Mouse (Mus musculus): ENCODE data around the gene Ssc4d. TPM values are rescaled to one million over a fixed set of nuclear protein-coding genes. Genes with fewer than 3 reads are reported as not detected.

Ssc4d gene
- total and polyA plus RNA-seq, 3 experiments: 2.8 to 4.3 (median 3.1) TPM

Other genes with a start within 250 kb of the Ssc4d start
- 10 to 100 TPM; 40.8 to 80.5 TPM for gene Tmem120a, start 230.1 kb downstream of the Ssc4d start, total RNA-seq (2021)
- 60.0 and 87.2 TPM in 2 replicates for gene Tmem120a, start 230.1 kb downstream of the Ssc4d start, polyA plus RNA-seq (2012; rRNA removed)
- under 1 TPM; 0.32 to 0.52 TPM for gene Styxl1, start 196.1 kb downstream of the Ssc4d start, total RNA-seq (2021)
- 0.29 and 0.48 TPM in 2 replicates for gene Styxl1, start 196.1 kb downstream of the Ssc4d start, polyA plus RNA-seq (2012; rRNA removed)
- 100 to 1,000 TPM; 593 to 606 TPM for gene Mdh2, start 196.1 kb downstream of the Ssc4d start, total RNA-seq (2021)
- gene Mdh2, start 196.1 kb downstream of the Ssc4d start, polyA plus RNA-seq (2012; rRNA removed): 1,232 and 1,278 TPM in 2 replicates
- gene Srrm3, start 167.6 kb downstream of the Ssc4d start, total RNA-seq (2021): 1 to 10 TPM; 2.8 to 3.9 TPM
- gene Srrm3, start 167.6 kb downstream of the Ssc4d start, polyA plus RNA-seq (2012; rRNA removed): 3.0 and 3.6 TPM in 2 replicates
- gene Hspb1, start 86.6 kb downstream of the Ssc4d start, total RNA-seq (2021): 100 to 1,000 TPM; 236 to 614 TPM
- gene Hspb1, start 86.6 kb downstream of the Ssc4d start, polyA plus RNA-seq (2012; rRNA removed): 309 and 678 TPM in 2 replicates
- gene Ywhag, start 39.9 kb downstream of the Ssc4d start, total RNA-seq (2021): 100 to 1,000 TPM; 563 to 611 TPM
- 227 and 268 TPM in 2 replicates for gene Ywhag, start 39.9 kb downstream of the Ssc4d start, polyA plus RNA-seq (2012; rRNA removed)
- gene Zp3, start 5.6 kb upstream of the Ssc4d start, total RNA-seq (2021): not detected
- not detected in 2 replicates for gene Zp3, start 5.6 kb upstream of the Ssc4d start, polyA plus RNA-seq (2012; rRNA removed)
- 10 to 100 TPM; 13.6 to 19.0 TPM for gene Dtx2, start 20.3 kb upstream of the Ssc4d start, total RNA-seq (2021)
- gene Dtx2, start 20.3 kb upstream of the Ssc4d start, polyA plus RNA-seq (2012; rRNA removed): 30.1 and 34.3 TPM in 2 replicates
- gene Upk3b, start 64.0 kb upstream of the Ssc4d start, total RNA-seq (2021): 10 to 100 TPM in 1 of 2 experiments, 1 to 10 TPM in 1; 8.8 to 10.8 TPM
- gene Upk3b, start 64.0 kb upstream of the Ssc4d start, polyA plus RNA-seq (2012; rRNA removed): 8.5 and 8.9 TPM in 2 replicates
- under 1 TPM in 1 of 2 experiments, not detected in 1; 0.35 TPM for gene Upk3bl, start 80.0 kb upstream of the Ssc4d start, total RNA-seq (2021)
- gene Upk3bl, start 80.0 kb upstream of the Ssc4d start, polyA plus RNA-seq (2012; rRNA removed): 0.30 TPM in 1 of 2 replicates, not detected in the other
- 10 to 100 TPM; 10.5 to 14.7 TPM for gene Rasa4, start 109.4 kb upstream of the Ssc4d start, total RNA-seq (2021)
- gene Rasa4, start 109.4 kb upstream of the Ssc4d start, polyA plus RNA-seq (2012; rRNA removed): 29.5 and 34.4 TPM in 2 replicates
- 10 to 100 TPM; 88.6 to 94.3 TPM for gene Polr2j, start 142.1 kb upstream of the Ssc4d start, total RNA-seq (2021)
- gene Polr2j, start 142.1 kb upstream of the Ssc4d start, polyA plus RNA-seq (2012; rRNA removed): 22.3 and 34.0 TPM in 2 replicates
- 10 to 100 TPM in 1 of 2 experiments, 1 to 10 TPM in 1; 8.0 to 11.9 TPM for gene Lrwd1, start 161.5 kb upstream of the Ssc4d start, total RNA-seq (2021)
- 24.8 and 26.6 TPM in 2 replicates for gene Lrwd1, start 161.5 kb upstream of the Ssc4d start, polyA plus RNA-seq (2012; rRNA removed)
- 1 to 10 TPM; 7.8 to 8.9 TPM for gene Alkbh4, start 161.6 kb upstream of the Ssc4d start, total RNA-seq (2021)
- gene Alkbh4, start 161.6 kb upstream of the Ssc4d start, polyA plus RNA-seq (2012; rRNA removed): 16.3 and 20.6 TPM in 2 replicates
- 1 to 10 TPM; 2.5 to 4.0 TPM for gene Orai2, start 196.2 kb upstream of the Ssc4d start, total RNA-seq (2021)
- gene Orai2, start 196.2 kb upstream of the Ssc4d start, polyA plus RNA-seq (2012; rRNA removed): 9.5 and 9.7 TPM in 2 replicates
- 10 to 100 TPM; 33.7 to 34.5 TPM for gene Prkrip1, start 224.4 kb upstream of the Ssc4d start, total RNA-seq (2021)
- 2.5 and 4.3 TPM in 2 replicates for gene Prkrip1, start 224.4 kb upstream of the Ssc4d start, polyA plus RNA-seq (2012; rRNA removed)

Measured in adrenal gland, adult 2 months (tissue).